Mouse (Mus musculus) right cerebral cortex, postnatal 25 days (tissue): ENCODE data around the gene Smg5.

Experiments used
- DNase-seq: peaks from one replicate; pipeline ENCODE4 v3.0.0; 2022

The Smg5 gene

DNA sequence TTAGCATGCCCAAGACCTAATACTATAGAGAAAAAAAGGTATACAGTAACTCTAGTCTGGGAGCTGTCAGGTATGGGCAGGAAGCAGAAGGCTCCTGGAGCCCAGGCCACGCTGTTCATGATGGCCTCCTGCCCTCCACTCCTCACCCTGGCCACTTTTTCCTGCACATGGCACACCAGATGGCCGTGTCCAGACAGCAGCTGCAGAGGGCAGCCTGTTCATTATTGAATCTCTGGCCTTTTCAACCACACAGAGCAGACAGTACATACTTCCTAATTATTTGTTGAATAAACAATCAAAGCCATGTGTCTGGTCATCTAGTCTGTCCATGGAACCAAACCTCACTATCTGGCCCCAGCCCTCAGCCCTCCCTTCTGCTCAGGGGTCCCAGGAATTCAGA, 62.6 kb downstream of the Smg5 start:
- no peak for DNase-seq

DNA sequence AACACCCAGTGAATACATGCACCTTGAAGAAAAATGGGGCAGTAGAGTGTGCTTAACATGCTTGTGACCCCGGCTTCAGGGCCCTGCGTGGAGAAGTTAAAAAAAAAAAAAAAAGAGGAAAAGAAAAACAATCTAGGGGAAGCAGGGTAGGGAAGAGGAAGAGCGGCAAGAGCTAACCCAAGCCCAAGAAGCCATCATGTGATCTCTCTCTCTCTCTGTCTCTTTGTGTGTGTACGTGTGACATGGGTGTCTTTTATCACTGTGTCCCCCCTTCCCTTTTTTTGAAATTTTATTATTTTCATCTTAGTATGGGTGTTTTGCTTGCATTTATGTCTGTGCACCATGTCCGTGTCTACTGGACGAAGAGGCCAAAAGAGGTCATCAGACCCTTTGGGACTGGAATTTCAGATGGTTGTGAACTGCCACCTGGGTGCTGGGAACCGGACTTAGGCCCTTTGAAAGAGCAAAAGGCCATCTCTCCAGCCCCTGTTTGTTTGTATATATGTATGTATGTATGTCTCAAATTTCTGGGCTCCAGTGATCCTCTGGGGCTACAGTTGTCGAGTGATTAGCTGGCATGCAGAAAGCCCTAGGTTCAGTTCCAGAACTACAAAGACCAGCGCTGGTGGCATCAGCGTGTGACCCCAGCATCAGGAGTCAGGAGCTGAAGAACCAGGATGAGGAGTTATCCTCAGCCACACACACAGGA, 67.6 kb downstream of the Smg5 start:
- no peak for DNase-seq

DNA sequence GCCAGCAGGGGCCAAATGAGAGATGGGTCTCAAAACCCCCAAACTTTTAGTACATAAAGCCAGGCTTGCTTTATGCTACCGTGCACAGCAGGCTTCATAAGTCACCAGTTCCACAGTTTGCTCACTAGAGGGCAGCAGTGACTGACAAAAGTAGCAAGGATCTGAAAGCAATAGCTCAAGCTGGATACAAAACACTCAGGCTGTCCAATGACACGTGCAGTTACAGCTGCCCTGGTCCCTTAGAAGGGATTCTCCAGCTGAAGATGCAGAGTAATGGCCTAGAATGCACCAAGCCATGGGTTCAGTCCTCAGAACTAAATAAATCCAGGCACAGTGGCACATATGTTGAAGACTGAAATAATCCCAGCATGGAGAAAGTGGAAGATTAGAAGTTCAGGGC, 71.0 kb downstream of the Smg5 start:
- peak; percentile 57 for DNase-seq

DNA sequence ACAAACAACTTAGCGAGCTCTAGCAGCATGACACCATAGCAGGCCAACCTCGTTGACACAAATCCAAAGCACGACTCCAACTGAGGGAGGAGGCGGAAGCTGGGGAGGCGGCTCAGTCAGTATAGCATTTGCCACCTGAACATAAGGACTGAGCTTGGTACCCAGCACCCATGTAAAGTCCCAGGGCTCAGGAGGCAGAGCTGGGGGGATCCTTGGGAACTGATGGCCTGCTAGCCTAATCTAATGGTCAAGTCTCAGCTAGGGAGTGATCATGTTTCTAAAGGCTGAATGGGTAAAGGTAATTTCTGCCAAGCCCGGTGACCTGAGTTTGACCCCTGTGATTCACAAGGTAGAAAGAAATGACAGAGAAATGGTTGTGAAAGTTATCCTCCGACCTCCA, 71.5 kb downstream of the Smg5 start:
- no peak for DNase-seq

DNA sequence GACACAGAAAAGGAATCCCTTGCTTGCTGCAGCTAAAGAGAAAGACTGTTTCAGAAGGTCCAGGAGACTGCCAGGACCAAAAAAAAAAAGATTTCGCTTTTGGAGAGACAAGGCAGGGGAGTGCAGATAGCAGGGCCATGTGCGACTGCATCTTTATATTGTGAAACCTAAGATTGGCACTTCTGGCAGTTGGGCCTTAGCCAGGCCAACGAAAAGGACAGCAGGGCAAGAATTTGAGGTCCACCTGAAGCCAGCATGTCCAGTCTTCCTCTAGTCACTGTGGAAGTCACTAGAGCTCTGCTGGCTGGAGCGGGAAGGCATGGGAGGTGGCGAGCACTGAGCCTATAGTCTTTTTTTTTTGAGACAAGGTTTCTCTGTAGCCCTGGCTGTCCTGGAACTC, 72.9 kb downstream of the Smg5 start:
- DNase-seq: no peak

DNA sequence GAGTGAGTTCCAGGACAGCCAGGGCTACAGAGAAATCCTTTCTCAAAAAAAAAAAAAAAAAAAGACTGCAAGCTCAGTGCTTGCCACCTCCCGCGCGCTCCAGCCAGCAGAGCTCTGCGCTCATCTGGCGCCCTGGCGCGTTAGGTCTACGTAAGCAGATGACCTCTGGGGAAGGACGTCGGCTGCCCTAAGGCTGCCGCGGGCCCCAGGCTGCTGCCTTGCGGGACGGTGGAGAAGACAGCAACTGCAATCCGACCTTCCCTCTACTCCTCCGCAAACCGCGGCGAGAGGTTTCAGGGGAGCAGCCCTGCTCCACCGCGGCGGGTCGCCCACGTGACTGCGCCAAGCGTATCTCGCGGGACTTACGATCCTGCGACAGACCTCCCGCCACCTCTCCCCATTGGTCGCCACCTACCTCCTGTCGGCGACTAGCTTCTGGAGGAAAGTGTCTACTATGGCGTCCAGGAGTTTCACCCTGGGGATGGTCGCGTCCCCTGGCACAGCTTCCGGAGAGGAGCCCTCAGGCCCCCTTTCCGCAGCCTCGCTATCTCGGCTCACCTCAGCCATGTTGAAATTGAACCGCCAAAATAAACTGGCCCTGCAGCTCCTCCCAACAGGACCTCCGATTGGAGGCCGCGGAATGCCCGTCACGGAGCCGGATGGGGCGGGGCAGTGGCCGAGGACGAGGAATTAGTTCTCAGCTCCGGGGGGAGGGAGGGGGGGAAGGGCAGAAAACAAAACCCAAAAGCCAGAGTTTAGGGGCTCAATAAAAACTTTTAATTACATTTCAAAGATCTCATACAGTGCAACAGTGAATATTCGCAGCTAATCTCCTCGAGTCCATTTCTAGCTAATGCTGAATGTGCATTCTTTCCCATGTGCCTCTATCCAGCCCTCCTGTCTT, 73.9 kb downstream of the Smg5 start, which contains the start of gene Pmf1:
Gene Pmf1 (minus strand): TSS at position 591 of the 904 bp plus-strand sequence.
- DNase-seq: peak; percentile 92

DNA sequence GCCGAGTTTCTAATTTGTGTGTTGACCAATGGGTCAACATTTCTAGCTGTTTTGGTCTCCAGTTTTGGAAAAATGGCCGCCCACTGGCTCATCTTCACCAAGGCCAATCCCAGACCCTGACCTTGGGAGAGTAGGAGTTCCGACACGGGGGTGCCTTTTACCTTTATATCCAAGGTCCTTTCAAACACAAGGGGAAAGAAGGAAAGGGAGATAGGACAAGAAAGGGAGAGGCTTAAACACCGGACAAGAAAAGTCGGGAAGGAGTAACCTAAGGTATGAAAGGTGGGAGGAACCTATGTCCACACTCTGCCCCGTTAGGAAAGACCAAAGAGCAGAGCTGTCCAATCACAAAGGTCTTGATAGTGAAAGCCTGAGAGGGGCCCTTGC, 74.6 kb downstream of the Smg5 start:
- DNase-seq: no peak

DNA sequence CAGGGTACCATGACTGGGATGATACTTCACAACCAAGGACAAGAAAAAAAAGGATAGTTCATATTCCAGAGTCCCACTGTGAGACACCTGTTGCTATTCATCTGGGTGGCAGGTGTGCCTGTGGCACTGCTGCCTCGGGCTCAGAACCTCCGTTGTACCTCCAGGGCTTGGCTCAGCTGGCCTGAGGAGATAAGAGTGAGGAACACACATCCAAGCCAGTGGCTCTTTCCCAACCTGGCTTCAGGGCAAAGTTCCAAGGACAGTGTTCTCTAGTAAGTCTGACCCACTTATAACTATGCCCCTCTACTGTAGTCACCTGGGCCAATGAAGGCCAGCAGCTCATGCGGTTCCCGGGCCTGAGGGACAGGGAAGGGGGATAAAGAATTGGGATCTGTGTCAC, 75.6 kb downstream of the Smg5 start:
- DNase-seq: no peak
